Mouse (Mus musculus): ENCODE measurements around the gene Rhot1.
"Not testable (repeated sequence)": the region's sequence is repeated elsewhere in the genome, so short reads cannot be mapped to it uniquely, and the experiment has no call there.

Rhot1 gene

DNA sequence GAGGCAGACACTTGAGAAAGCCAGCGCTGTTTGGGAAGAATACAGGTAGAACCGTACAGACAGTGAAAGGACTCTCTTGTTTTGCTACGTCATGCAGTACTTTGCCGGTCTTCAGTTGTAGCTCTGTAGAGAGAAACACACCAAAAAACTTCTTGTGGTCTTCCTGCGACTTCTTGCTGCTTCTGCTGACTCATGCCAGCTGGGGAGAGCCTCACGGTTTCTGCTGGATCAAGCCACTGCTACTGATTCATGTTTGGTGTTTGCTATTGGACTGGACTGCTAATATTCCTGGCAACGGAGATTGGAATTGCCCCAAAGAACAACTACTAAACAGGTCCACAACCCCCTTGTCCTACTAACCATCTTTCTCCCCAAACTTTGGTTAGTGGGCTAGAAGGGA lies 12.5 kb upstream of the Rhot1 start:
- no peak for DNase-seq (ENCODE audit: low spot score)

DNA sequence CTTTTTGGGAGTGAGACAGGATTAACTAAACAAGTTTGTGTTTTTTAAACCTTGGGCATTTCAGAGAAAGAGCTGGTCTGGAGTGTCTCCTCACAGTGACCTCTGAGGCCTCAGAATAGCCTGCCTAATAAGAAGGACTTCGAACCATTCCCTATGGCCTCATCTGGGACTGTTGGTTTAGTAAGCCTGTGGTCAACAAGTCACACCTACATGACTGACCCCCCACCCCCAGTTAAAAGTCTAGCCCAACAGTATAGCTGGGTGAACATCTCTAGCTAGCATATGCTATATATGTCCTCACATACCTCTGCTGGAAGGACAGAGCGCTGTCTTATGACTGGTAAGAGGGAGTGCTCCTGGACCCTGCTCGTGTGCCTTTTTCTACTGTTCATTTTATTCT lies 9.5 kb upstream of the Rhot1 start:
- DNase-seq (ENCODE audit: low spot score): no peak

DNA sequence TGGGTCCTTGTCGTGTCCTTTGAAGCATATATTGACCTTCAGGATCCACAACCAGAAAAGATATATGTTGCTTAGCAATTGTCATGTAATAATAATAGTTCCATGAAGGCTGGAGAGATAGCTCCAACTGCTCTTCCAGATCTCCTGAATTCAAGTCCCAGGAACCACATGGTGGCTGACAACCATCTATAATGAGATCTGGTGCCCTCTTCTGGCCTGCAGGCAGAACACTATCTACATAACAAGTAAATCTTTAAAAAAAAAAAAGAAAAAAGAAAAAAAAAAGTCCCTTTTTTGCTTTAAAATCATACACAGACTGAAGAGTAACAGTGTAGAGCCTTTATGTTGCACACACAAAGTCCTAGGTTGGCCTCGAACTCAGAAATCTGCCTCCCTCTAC lies 9.0 kb upstream of the Rhot1 start:
- DNase-seq (ENCODE audit: low spot score): no peak

DNA sequence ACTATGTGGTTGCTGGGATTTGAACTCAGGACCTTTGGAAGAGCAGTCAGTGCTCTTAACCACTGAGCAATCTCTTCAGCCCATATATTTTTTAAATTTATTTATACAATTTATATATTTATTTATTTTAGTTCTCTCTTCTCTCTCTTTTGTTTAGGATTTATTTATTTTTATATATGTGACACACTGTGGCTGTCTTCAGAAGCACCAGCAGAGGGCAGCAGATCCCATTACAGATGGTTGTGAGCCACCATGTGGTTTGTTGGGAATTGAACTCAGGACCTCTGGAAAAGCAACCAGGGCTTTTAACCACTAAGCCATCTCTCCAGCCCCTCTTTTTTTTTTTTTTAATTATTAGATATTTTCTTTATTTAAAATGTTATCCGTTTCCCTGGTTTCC lies 8.5 kb upstream of the Rhot1 start:
- DNase-seq (ENCODE audit: low spot score): no peak

DNA sequence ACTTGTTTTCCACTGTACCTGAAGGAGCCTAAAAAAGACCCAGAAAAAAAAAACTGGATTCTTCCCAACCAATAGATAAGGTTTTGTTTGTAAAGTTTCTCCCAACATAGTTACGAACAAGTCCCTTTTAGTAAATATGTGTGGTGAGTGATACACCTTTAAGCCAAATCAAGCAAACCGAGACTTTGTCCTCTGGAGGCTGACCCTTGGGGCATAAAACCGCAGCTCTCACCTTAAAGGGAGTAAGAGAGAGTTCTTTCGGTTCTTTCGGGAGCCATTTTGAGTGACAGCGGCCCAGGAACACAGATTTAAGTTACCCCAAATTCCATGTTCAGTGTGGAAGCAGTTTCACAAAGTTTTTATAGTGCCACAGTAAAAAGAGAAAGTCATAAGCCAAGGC lies 6.5 kb upstream of the Rhot1 start:
- no peak for DNase-seq (ENCODE audit: low spot score)

DNA sequence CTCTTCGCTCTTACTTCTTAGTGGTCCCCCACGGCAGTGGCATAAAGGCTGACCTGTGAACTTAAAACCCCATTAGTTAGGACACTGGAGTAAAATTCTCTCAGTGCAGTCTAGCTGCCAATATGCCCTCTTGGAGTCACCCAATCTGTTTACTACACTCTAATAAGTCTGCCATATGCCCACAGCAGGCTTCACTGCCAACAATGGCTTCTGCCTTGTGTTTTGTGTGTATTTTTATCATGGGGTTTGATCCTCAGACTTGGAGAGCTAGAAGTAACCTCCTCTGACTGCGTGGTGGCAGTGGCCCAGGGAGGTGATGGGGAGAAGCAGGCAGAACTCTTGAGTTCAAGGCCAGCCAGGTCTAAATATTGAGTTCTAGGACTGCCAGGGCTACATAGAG lies 4.8 kb upstream of the Rhot1 start:
- no peak for DNase-seq (ENCODE audit: low spot score)

DNA sequence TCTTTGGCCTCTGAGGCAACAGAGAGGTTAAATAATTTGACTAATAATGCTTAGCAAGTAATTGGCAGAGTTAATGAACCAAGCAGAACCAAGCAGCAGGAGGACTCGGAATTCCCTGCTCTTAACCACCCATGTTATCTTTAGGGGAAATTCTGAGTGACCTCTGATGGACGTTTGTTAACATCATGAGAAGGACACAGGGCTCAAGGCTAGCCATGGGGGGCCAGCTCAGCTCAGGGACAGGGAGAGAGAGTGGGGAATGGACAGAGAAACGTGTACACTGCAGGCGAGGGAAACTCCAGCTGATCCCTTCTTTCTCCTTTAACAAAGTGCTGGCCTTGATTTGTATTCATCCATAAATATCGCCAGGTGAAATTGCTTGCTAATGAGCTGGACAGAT lies 3.9 kb upstream of the Rhot1 start:
- DNase-seq (ENCODE audit: low spot score): no peak

DNA sequence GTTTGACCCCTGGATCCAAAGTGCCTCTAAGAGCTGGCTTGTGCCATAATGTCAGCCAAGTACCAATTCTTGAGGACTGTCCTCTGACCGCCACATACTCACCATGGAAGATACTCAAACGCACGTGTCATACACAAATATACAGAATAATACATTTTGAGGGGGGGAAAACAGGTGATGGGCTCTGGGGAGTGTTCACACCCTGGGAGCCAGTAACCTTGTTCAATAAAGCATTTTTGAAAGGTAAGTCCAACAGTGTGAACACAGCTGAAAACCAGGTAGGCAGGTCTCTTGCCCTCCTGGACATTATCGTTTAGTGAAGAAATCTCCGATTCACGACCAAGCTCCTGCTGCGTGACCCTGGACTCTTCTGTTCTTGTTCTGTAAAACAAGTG lies 357 bp upstream of the Rhot1 start:
- DNase-seq (ENCODE audit: low spot score): no peak

DNA sequence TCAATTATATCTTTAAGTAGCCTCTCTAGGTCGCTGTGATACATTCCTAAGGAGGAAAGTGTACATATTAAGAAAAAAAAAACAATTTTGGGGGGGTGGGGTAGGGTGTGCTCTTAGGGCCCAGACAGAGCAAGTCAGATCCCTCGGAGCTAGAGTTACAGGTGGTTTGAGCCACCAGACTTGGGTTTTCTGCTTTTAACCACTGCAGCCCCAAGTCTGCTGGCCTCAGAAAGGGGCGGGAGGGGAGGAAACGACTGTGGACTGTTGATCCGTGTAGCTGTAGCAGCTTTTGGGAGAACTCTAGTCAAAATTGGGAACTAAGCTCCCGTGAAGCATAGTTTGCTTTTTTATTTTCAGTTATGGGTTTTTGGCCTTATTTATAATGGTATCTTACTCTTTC lies 1.5 kb downstream of the Rhot1 start:
- DNase-seq (ENCODE audit: low spot score): no peak

DNA sequence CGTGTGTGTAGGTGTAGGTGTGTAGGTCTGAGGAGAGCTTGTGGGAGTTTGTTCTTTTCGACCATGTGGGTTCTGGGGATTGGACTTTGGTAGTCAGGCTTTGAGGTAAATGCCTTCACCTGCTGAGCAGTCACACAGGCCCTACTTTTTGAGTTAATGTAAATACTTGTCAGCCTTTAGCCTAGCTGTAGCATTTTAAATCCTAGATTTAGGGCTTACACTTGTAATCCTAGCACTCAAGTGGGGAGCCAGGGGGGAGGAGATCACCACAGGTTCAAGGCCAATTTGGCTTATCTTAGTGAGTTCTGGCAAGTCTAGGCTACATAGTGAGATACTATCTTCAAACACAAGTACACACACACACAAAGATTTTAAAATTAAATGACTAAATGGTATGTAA lies 3.5 kb downstream of the Rhot1 start:
- no peak for DNase-seq (ENCODE audit: low spot score)

DNA sequence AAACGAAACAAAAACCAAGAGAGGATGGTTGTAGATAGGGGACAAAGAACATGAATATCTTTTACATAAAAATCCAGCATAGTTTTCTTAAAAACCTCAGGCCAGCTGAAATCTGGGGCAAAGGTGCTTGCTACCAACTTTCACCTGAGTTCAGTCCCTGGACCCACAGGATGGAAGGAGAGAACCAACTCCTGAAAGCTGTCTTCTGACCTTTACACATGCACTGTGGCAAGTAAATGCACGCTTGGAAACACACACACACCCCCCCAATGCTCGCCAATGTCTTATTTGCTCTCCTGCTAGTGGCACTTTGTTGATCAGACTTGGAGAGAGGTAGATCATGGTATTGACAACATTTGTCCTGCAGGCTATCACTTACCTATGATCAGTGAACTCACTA lies 6.5 kb downstream of the Rhot1 start:
- DNase-seq (ENCODE audit: low spot score): no peak

DNA sequence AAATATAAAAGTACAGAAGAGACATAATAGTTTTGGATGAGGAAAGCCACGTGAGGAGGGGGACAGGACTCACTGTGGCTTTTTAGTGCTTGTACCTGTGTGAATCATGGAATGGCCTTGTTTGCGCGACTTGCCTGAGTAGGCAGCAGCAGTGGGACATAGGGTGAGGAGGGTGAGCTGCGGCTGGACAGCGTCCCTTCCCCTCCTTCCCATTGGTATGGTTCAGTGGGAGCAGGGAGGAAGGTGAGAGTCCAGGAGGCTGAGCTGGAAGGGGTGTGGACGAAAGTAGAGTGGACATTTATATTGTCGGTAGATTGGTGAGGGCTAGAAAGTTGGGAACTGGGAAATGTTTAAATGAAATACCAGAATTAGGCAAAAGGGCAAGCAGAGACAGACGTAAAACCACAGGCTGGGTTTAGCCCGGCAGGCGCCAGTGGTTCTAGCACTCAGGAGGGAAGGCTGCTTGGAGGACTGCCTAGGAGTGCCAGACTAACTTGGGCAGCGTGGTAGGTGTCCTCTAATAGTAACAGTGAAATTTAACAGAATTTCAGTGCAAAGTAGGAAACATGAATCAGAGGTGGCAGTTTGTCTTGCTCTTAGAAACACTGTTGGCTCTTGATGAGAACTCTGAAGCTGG lies 10.0 kb downstream of the Rhot1 start:
- DNase-seq (ENCODE audit: low spot score): no peak

DNA sequence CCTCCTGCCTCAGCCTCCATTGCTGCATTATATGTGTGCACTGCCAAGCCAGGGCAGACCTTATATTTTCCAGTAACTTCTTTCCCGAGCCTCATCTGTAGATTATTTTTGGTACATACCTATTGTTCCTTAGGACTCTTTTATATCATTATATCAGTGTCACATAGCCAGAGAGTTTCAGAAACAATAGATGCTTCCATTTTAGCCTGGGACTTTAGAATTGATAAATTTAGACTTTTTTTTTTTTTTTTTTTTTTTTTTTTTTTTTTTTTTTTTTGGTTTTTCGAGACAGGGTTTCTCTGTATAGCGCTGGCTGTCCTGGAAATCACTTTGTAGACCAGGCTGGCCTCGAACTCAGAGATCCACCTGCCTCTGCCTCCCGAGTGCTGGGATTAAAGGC lies 21.2 kb downstream of the Rhot1 start:
- not testable (repeated sequence) for DNase-seq (ENCODE audit: low spot score)

DNA sequence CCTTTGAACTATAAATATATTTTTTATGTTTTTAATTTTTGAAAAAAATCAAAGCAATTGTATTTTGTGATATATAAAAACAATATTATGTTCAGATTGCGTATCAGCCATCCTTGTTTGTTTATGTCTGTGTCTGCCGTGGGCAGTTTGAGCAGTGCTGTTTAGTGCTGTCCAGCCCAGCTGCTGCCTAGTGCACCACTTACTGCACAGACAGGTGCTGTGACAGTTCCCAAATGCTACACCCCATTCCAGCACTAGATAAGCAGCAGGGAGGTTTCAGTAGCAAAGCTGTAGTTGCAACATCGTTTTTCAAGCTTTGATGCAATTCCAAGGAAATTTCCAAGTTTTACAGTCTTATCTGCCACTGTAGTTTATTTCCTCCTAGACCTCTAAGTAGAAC lies 28.5 kb downstream of the Rhot1 start:
- no peak for DNase-seq (ENCODE audit: low spot score)

DNA sequence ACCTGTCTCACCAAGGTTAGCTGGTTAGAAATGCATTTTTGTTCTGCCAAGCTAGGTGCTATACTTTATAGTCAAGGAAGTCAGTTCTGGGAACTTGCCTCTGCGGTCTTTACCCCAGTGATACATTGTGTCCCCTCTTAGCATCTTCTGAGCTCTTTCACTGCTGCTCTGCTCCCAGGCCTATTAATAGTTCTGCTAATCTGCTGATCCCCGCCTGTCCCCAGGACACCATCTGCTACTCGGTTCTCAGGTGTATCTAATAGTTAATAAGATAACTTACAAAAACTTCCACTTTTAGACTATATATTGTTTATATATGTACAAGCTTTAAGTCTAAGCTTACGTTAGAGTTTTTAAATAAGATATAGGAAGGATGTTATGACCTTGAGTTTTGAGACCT lies 29.5 kb downstream of the Rhot1 start:
- DNase-seq (ENCODE audit: low spot score): no peak

DNA sequence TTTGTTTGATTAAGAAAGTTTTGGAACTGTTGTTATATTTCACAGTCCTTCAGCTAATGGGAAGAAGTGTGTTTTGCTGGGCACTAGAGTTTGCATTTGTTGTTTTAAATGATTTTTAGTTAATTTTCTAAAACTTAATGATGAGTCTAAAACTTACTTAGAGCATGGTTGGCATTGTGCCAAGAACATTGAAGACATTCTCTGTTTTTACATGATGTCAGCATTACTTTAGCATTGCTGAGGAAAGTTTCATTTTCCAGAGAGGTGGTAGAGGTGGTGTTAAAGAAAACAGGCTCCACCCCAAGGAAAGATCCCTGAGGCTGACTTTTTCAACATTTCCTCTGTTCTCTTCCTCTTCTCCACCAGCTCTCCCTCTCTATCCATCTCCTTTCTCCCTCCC lies 38.2 kb downstream of the Rhot1 start:
- DNase-seq (ENCODE audit: low spot score): no peak

DNA sequence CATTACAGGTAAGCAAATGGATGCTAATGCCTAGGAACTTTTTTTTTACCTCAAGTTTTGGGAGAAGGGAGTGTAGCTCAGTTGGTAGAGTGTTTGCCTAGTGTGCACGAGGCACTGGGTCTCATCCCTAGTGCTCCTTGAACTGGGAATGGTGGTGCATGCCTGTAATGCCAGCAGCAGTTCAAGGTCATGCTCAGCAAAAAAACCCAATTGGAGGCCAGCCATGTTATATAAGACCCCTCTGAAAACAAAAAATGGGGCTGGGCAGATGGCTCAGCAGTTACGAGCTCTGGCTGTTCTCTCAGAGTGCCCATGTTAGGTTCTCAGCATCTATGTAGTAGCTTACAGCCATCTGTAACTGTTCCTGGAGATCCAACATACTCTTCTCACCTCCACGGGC lies 39.7 kb downstream of the Rhot1 start:
- DNase-seq (ENCODE audit: low spot score): no peak

DNA sequence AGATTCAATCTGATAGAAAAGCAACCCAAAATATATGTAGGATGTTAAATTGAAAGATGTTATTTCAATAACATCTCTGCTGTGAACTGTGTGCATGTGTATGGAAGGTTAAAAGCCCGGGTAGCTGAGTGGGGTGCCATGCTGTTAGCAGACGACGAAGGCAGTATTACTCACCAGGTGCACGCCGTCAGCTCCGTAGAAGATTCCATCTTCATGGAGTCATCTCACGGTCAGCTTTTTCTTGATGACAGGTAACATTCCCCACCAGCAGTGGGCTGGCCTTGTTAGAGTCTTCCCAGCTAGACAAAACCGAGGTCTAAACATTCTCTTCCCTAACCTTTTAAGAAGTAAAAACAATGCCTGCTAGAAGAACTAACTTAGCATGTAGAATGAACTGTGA lies 55.3 kb downstream of the Rhot1 start:
- no peak for DNase-seq (ENCODE audit: low spot score)

DNA sequence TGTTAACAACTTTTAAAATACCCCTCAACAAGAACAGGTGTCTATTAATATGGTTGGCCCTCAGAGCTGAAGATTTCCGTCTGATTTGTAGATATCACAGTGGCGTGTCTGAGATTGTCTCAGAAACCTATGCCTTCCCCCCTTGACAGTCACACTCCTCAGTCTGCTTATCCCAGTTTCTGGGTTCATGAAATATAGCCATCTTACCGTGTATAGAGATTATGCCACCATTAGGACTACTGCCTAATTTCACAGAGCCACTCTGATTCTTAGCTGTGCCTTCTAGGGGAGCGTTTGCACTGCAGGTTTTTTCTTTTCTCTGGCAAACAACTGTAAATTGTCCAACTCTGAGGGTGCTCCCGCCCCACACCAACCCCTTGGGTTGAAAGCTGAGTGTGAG lies 62.3 kb downstream of the Rhot1 start:
- no peak for DNase-seq (ENCODE audit: low spot score)

DNA sequence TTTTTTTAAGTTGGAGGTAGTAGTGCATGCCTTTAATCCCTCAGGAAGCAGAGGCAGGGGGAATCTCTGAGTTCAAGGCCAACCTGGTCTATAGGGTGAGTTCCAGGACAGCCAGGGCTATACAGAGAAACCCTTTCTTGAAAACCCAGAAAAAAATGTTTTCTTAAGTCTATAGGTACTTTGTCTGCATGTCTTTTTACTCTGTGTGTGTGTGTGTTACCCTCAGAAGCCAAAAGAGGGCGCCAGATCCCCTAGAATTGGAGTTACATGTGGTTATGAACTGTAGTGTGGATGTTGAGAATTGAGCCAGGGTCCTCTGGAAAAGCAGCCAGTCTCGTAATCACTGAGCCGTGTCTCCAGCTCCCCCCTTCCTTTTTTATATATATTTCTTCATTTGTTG lies 66.2 kb downstream of the Rhot1 start:
- DNase-seq (ENCODE audit: low spot score): no peak

DNA sequence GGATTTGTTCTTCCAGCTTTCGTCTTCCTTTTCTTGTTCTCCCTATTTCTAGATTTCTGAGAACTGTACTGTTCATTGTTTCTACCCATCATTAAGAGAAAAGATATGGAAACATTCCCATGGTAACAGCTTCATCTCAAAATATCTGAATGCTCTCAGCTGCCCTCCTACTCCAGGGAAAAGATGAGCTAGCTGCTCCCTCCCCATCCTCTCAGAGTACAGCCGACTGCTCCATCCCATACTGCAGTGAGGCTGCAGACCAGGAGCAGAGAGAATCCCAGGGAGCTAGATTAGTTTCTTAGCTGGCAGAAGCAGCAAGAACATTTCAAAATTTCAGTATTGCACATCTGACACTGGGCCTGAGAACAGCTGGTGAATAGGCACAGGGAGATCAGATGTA lies 69.2 kb downstream of the Rhot1 start:
- no peak for DNase-seq (ENCODE audit: low spot score)

DNA sequence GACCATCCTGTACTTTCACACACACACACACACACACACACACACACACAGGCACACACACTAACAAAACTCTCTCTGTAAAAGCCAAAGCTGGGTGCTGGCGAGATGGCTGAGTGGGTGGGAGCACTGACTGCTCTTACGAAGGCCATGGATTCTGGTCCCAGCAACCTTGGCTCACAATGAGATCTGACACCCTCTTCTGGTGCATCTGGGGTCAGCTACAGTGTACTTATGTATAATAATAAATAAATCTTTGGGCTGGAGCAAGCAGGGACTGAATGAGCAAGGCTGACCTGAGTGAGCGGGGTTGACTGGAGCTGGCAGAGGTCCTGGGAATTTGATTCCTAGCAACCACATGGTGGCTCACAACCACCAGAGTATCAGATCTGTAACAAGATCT lies 75.0 kb downstream of the Rhot1 start:
- DNase-seq (ENCODE audit: low spot score): no peak

DNA sequence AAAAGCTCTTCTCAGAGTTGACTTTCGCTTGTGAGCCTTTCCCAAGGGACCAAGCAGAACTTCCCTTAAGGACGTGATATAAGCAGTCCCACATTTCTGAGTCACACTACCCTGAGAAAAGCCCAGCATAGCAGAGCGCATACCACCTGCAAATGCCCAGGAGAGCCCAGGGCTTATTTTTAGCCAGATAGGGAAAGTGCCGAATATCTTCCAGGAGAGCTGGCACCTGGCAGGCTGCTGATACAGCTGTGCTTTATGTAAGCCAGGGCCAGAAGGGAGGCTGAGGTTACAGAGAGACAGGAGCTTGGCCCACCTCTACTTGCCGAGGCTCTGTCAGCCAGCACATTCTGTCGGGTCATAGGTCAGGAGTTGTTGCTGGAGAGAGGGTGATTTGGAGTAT lies 75.8 kb downstream of the Rhot1 start:
- DNase-seq (ENCODE audit: low spot score): no peak

DNA sequence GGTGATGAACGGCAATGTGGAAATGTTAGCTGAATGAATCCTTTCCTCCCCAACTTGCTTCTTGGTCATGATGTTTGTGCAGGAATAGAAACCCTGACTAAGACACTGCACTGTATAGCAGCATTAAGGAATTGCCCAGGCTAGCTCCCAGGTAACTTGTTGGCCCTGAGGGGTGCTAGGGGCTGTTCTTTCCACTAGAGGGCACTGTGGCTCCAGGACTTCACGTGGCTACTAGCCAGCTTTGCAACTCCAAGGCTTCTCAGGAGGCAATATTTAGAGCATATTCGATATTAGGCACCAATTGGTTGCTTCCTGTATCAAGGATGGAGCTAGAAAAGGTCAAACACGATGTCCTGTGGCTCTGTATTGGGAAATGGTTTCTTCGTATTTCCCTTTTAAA lies 78.3 kb downstream of the Rhot1 start:
- DNase-seq (ENCODE audit: low spot score): peak; percentile 37
